Mouse (Mus musculus) 3134 (cell line): ENCODE results near the gene Tppp.
"Not testable (repeated sequence)": the region's sequence is repeated elsewhere in the genome, so short reads cannot be mapped to it uniquely, and the experiment has no call there.

Source experiments
- DNase-seq: peaks from one replicate; pipeline ENCODE4 v3.0.0-alpha.2; 2011; ENCODE audit warnings: low spot score; ENCODE audit not compliant: insufficient read length; ENCODE audit errors: extremely low read depth

Gene Tppp

DNA sequence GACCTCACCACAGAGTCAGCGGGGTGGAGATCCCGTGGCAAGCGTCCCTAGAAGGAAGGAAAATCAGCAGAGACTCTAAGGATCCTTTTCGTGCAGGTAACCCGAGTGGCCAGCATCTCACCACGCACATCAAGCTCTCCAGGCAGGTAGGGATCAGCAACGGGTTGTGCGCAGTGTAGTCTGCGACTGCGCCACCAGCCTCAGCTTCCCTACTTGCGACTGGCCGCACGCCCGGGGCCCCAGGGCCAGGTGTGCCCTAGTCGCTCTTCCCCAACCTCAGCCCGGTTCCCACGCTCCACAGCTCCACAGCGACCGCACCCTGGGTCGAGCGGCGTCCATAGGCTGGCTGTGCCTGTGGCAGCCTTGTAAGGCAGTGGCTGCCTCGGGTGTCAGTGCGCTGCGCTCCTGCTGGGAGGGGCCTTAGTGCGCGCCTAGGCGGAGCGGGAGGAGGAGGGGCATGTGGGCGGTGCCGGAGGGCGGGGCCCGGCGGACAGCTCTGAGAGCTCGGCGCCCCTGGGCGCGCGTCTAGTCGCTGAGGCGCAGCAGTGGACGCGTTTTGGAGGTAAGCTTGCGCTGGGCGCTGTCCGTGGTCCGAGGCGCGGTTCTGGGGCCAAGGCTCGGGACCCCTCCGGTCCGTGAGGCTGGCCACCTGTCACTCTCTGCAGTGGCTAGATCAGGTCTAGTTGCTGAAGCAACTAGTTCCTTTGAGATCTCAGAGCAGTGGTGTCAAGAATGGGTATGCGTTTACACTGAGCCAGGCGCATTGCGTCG lies at the start of gene Tppp:
TSS of gene Tppp (plus strand) at position 460 of the 771 bp plus-strand sequence.
- peak; percentile 9 for DNase-seq

DNA sequence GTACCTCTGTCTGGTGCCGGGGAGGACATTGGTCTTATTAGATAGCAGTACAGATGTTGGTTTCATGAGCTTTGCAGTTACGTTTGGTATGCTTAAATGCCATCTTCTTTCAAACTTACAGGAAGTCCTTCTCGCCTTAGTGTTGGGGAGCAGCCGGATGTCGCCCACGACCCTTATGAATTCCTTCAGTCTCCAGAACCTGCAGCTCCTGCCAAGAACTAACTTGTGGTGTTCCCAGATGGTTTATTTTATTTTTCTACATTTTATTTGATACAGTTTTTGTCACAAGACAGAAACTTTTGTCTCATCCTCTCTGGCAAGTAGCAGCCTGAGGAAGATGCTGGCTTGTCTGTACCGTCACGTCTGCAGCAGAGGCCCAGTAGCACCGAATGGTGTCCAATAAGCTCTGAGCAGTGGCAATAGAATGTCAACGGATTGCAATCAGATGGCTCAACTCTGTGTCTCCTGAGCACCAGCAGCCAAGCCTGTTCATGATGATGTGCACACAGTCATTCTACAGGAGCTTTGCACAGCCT lies 49.0 kb upstream of the Tppp start:
- no peak for DNase-seq

DNA sequence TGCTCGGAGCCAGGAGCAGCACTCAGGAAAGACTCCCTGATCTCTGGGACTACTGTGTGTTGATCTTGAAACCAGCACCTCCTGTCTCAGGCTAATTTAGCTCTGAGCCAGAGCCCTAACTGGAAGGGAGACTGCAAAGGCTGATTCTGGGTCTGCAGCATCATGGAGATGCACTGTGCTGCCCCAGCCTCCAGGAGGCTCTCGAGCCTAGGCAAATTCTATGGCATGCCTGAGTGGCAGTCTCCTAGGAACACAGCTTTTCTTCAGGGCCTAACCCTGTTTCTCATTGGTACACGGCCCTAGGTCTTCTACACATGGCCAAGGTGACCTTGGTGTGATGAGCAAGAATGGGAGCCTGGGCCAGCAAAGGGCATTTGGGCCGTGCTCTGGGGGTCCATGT lies 48.0 kb upstream of the Tppp start:
- no peak for DNase-seq

DNA sequence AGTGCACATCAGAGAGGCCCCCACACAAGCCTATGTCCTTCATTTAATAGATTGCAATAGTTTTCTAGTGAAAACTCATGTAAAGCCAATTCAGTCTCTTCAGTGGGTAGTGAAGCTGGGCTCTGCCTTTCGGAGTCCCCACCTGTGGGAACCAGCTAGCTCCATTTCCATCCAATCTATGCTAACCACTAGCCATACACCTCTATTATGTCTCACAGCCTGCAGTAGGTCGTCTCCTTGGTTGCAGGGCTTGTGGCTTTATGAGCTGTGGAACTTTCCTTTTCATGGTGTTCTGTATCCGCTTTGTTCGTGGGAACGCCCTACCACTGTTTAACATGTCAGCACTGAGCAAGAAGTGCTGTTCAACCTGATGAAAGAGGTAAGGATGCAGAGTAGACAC lies 45.7 kb upstream of the Tppp start, which contains the start of gene Zdhhc11:
TSS of gene Zdhhc11 (plus strand) at position 301 of the 400 bp plus-strand sequence.
- no peak for DNase-seq

DNA sequence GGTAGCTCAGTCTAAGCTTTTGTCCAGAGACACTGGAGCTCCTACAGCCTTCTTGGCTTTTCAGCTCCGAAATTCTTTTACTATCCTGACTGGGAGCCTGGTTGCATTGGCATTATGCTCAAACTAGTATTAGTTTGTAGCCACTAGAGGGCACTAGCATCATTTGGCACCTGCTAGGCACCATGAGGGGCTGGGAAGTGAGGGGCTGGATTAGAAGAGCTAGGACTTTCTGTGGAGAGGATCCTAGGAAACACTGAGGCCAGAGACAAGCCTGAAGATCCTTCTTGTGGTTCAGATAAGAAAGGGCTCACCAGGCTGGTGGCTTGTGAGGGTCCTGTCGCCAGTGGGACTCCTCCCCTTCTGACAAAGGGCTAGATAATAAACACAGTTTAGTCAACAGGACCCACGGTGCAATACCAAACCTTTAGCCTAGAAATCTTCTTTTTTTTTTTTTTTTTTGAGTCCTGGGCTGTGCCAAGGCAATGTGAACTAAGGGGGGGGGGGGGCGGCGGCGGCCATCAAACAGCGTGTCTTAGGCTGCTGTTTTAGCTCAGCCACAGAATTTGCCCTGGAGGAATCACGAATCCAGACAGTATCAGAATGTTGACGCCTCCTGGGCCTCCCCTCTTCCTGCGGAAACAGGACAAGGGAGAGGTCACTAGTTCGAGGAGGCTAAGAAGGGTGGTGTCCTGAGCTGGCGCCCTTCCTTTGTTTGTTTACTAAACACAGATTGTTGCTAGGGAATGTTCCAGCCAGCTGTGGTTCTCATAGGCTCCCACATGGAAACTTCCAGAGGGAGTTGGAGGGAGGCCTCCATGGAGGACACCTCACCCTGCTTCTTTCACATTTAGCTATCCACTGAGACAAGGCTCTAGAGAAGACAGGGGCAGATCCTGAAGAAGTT lies 38.4 kb upstream of the Tppp start:
- peak; percentile 25 for DNase-seq

DNA sequence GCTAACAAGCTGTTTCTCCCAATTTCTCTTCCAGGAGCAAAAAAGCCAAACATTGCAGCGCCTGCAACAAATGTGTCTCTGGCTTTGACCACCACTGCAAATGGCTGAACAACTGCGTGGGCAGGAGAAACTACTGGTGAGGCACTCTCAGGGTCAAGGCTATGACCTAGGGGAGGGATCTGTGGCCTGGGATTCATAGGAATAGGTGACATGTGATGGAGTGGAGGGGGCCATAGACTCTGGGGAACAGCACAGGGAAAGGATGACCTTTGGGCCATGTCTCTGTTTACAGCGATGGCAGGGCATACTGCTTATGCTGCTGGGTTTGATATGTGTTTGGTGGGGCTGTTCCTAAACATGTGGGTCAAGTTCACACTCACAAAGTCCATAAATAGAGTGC lies 34.7 kb upstream of the Tppp start:
- DNase-seq = no peak

DNA sequence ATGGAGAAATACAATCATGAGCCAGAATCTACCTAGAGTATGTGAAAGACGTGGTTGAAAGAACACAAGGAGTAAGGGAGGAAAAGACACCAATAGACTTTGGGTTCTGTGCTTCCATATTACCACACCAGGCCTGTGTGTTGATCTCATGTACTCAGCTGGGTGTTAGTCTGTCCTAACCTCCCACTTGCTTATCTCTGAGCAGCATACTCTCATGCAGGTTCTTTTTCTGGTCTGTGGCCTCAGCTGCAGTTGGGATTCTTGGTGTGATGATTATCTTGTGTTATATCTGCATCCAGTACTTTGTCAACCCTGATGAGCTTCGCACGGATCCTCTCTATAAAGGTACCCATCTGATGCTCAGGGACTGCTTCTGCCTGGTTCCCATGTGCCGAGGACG lies 32.3 kb upstream of the Tppp start:
- DNase-seq = no peak

DNA sequence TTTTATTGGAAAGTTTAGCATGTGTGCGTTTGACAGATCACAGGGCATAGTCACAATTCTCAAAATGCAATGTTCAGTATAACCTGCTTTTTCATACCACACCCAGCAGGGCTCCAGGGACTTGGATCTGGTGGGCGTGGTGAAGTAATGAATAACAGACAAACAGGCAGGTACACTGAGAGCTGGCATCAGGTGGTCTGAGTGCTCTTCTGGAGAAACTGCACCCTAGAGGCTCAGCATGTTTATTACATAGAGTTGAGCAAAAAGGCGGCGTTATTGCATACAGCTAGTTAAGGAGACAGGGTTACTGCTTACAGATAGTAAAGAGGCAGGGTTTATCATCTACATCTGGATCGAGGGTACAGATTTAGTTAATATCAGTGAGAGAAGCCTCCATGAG lies 18.9 kb upstream of the Tppp start:
- DNase-seq = no peak

DNA sequence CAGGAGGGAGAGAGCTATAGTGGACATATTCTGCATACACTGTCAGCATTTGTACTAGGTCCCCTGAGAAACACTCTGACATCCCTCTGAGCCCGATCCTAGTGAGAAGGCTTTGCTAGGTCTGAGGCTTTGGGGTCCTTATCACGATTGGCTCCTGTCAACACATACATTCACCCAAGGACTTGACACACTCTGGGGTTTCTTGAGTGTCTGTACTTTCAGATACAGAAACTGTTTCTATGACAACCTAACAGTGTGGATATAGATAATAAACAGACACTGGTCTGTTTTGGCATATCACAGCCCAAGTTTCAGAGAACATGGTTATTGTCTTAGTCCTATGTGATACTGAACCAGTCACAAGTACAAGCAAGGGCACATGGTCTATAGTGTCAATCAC lies 18.4 kb upstream of the Tppp start:
- no peak for DNase-seq

DNA sequence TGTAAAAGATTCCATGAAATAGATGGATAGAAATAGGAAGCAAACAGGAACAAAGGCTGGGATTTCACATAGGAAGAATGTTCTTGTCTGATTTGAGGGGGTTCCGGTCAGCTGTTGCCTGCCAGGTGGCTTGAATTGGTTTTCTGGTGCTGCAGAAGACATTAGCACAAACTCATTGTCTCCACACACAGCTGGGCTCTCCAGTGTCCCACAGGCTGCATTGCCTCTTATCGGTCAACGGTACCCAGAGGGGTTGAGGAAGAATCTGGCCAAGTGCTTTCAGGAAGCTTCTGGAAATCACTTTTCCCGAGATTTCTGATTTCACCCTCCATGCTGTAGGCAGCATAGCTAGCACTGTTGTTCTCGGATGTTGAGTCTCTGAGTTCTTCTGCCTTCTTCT lies 17.9 kb upstream of the Tppp start:
- no peak for DNase-seq

- no peak for DNase-seq
These were observed 12.8 kb upstream of the Tppp start for GRCm38 (mm10) chr13:73996456-73996855.

DNA sequence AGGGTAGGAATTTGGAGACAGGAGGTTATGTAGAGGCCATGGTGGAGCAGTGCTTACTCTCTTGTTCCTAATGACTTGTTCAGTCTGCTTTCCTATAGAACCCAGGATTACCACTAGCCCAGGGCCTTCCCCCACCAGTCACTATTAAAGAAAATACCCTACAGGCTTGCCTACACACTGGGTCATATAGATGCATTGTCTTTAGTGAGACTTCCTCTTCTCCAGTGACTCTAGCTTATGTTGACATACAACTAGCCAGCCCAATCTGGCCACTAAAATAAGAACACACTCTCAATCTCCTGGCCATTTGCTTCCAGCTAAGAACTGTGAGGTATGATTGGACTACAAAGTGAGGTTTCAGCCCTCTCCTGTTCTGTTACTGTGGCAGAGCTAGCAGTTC lies 8.7 kb upstream of the Tppp start:
- no peak for DNase-seq

DNA sequence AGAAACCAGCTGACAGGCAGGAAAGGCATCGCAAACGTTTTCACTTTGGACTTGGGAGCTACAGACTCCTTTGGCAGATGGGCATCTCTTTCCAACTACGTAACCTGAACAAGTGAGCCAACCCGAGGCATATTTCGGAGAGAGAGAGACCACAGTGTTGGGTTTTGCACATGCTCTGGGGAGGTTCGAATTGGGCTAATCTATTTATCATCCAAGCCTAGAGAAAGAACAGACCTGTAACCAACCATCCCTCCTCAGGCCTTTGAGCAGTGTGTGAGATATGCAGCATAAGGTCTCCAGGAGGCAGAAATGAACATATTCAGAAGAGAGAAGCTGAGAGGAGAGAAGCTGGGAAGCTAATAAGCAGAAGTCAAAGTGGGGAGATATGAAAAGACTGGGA lies 8.2 kb upstream of the Tppp start:
- DNase-seq = no peak

DNA sequence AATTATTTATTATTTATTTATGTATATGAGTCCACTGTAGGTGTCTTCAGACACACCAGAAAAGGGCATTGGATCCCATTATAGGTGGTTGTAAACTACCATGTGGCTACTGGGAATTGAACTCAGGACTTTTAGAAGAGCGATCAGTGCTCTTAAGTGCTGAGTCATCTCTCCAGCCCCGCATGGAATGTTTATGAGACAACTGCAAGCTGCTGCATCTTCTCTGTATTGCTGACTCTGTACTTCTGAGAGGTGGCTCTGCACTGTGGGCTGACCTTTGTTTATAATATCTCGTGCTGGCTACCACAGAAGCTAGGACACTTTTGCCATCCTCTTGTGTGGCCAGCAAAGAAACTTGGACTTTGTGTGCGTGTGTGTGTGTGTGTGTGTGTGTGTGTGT lies 7.7 kb upstream of the Tppp start:
- DNase-seq = no peak

DNA sequence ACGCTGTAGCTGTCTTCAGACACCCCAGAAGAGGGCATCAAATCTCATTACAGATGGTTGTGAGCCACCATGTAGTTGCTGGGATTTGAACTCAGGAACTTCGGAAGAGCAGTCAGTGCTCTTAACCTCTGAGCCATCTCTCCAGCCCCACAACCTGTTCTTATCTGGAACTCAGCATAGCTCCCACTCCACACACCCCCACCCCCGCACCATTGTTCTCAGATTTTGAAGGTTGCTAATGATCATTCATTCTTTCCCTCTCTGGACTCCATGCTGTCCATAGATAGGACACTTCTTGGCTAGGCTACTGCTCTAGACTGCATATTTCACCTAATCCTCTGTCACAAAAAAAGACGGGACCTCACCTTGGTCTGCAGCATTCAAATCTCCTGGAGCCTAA lies 2.3 kb upstream of the Tppp start:
- not testable (repeated sequence) for DNase-seq

DNA sequence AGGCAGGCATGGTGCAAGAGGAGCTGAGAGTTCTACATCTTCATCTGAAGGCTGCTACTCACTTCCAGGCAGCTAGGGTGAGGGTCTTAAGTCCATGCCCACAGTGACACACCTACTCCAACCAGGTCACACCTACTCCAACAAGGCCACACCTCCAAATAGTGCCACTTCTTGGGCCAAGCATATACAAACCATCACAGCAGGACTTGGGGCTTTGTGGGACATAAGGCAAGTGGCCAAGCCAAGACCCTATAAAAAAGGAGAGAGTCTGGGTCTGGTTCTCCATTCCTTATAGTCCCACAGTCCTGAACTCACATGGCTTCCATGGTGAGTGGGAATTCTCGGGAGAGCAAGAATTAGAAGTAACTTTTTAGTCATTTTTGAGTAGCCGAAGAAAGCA lies 991 bp upstream of the Tppp start:
- not testable (repeated sequence) for DNase-seq

- DNase-seq = no peak
These were observed 796 bp downstream of the Tppp start for GRCm38 (mm10) chr13:74009791-74010614.

- DNase-seq = no peak
These were observed 1.5 kb downstream of the Tppp start for GRCm38 (mm10) chr13:74010678-74011077.

DNA sequence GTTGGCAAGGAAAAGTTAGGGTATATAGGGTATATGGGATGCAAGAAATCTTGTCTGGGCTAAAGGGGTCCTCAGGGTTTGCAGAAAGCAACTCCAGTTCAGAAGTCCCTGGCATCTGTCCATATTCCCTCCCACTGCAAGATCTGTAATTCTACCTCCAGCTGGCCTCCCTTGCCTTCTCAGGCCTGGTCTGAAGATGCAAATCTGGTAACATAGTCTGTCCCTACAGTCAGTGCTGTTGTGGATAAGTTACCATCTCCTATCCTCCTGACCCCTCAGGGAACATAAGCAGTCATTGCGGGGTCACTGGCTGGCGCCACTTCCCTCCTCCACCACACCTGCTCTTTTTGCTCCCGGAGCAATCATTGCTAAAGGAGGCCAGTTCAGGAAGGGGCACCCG lies 6.7 kb downstream of the Tppp start:
- no peak for DNase-seq

DNA sequence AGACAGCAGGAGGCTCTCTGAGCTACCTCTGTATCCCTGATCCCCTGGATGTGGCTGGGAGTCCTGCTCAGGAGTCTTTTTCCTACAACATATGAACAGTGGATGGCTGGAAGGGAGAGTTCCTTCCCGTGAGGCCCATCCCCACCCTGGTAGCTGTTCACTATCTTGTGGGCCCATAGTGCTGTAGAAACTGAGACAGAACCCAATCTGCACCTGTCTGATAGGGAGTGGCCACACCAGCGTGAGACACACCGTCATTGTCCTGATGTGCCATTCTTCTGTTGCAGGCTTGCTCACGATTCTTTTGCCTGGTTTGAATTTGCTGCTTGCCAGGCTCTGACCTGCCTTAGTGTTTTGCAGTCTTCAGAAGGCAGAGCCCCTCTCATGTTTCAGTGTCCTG lies 8.2 kb downstream of the Tppp start:
- DNase-seq = no peak

DNA sequence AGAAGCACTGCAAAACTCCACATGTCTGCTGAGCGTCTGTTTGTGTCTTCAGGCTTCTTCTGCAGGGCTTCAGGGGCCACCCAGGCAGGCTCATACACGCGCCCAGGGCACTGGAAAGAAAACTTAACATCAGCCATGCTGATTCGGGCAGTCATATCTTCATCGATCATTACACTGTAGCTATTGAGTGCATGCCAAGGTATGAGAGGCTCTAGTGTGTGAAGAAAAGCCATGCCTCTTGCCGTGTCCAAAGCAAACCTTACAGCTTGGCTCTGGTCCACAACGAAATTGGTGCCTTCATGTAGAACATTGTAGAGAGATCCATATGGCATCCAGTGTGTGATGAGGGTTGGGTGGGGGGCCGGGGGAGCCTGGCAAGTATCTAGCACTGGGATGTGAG lies 9.8 kb downstream of the Tppp start:
- DNase-seq = not testable (repeated sequence)
